Mouse (Mus musculus) olfactory bulb, adult 2 months (tissue): ENCODE data around the gene Bcl2l12. TPM values are rescaled to one million over a fixed set of nuclear protein-coding genes. Genes with fewer than 3 reads are reported as not detected.

Experiments used
- H3K27ac ChIP-seq: fragments of 200-500 bp; 2 replicates; pipeline ENCODE4 v1.5.1; 2012; ENCODE audit warnings: low read depth, low read length; ENCODE audit not compliant: insufficient read depth
- H3K4me1 ChIP-seq: fragments of 200-500 bp; 2 replicates; pipeline ENCODE4 v1.6.1; 2012; ENCODE audit warnings: low read length; ENCODE audit not compliant: control insufficient read depth, insufficient read depth
- H3K4me3 ChIP-seq: fragments of 200-500 bp; 2 replicates; pipeline ENCODE4 v1.5.1; 2012; ENCODE audit warnings: mild to moderate bottlenecking, low read depth, low read length, moderate library complexity; ENCODE audit not compliant: insufficient read depth
- CTCF ChIP-seq: fragments of 200-500 bp; IDR thresholded peaks from 2 replicates; pipeline ENCODE4 v1.5.1; 2012; ENCODE audit warnings: low read depth, mild to moderate bottlenecking, low read length, moderate library complexity; ENCODE audit not compliant: insufficient read depth
- POLR2A ChIP-seq: fragments of 200-500 bp; IDR thresholded peaks from 2 replicates; pipeline ENCODE4 v1.6.1; 2012; ENCODE audit warnings: mild to moderate bottlenecking, low read depth, low read length, moderate library complexity; ENCODE audit not compliant: insufficient read depth
- WGBS: fragments of 180-500 bp; shearing (Covaris S2); methylation state at CpG from one replicate; pipeline ENCODE4 v1.1.7; 2018; 5-methylcytosine and 5-hydroxymethylcytosine counted together
- polyA plus RNA-seq: library from polyadenylated mRNA; stranded (reverse); fragments of >200 nt; gene quantifications from 2 replicates; pipeline ENCODE4 v1.2.4, GENCODE M21; 2012; ENCODE audit warnings: low replicate concordance; ENCODE audit not compliant: missing spikeins, insufficient read depth, insufficient read length

Bcl2l12 gene
- polyA plus RNA-seq, 1 experiment = not detected

- TF ChIP-seq CTCF (no peak), POLR2A (no peak)
- H3K4me1 ChIP-seq = peaks cover 11% of the 10 kb centered on the region
- H3K4me3 ChIP-seq = no peak overlapping the region
- H3K27ac ChIP-seq = no peak overlapping the region
- 96% methylated on average over 3 of the region's 3 CpGs for WGBS
Observed at GRCm38 (mm10) chr7:45014096-45014451, 15.6 kb upstream of the Bcl2l12 start.

- Histone ChIP-seq H3K27ac (no peak overlapping the region), H3K4me3 (no peak overlapping the region), H3K4me1 (peaks cover 10% of the 10 kb centered on the region)
- 92% methylated on average over 16 of the region's 16 CpGs for WGBS
- TF ChIP-seq CTCF (no peak), POLR2A (no peak)
Observed at GRCm38 (mm10) chr7:45013366-45014095, 15.0 kb upstream of the Bcl2l12 start.

GRCm38 (mm10) chr7:45012824-45013223, 14.3 kb upstream of the Bcl2l12 start:
- WGBS = 84% methylated on average over 4 of the region's 4 CpGs
- Histone ChIP-seq H3K4me1 (peaks cover 10% of the 10 kb centered on the region), H3K27ac (no peak overlapping the region), H3K4me3 (no peak overlapping the region)
- no peak for TF ChIP-seq POLR2A
- TF ChIP-seq CTCF = no peak

GRCm38 (mm10) chr7:45012011-45012410, 13.5 kb upstream of the Bcl2l12 start:
- TF ChIP-seq POLR2A (no peak), CTCF (no peak)
- H3K4me1 ChIP-seq = peaks cover 8% of the 10 kb centered on the region
- H3K4me3 ChIP-seq = no peak overlapping the region
- no peak overlapping the region for H3K27ac ChIP-seq
- over 99% methylated on average over 6 of the region's 6 CpGs for WGBS

GRCm38 (mm10) chr7:45008411-45008810, 9.9 kb upstream of the Bcl2l12 start:
- H3K4me1 ChIP-seq = peaks cover 3% of the 10 kb centered on the region; the same call in 1 of the 2 replicates
- TF ChIP-seq CTCF = no peak
- no peak for TF ChIP-seq POLR2A
- H3K27ac ChIP-seq = no peak overlapping the region
- no peak overlapping the region for H3K4me3 ChIP-seq
- 92% methylated on average over 19 of the region's 19 CpGs for WGBS

- no peak for TF ChIP-seq CTCF
- no peak for TF ChIP-seq POLR2A
- WGBS = 96% methylated on average over 30 of the region's 30 CpGs
- H3K27ac ChIP-seq = no peak overlapping the region
- H3K4me3 ChIP-seq = no peak overlapping the region
- peaks cover 3% of the 10 kb centered on the region; the same call in 1 of the 2 replicates for H3K4me1 ChIP-seq
Observed at GRCm38 (mm10) chr7:45007846-45008245, 9.3 kb upstream of the Bcl2l12 start.

- TF ChIP-seq CTCF = no peak
- WGBS = 96% methylated on average over 29 of the region's 29 CpGs
Observed at GRCm38 (mm10) chr7:45007141-45007540, 8.6 kb upstream of the Bcl2l12 start.

GRCm38 (mm10) chr7:45006503-45006902, 8.0 kb upstream of the Bcl2l12 start:
- 91% methylated on average over 12 of the region's 12 CpGs for WGBS
- Histone ChIP-seq H3K4me3 (no peak overlapping the region), H3K27ac (no peak overlapping the region), H3K4me1 (0 out of 2 replicates have a peak, but pooled peaks cover 5% of the 10 kb centered on the region)
- TF ChIP-seq CTCF (no peak), POLR2A (no peak)

More at GRCm38 (mm10) chr7:45007141-45007540, 8.6 kb upstream of the Bcl2l12 start:
- H3K27ac ChIP-seq = no peak overlapping the region
- H3K4me1 ChIP-seq = 0 out of 2 replicates have a peak, but pooled peaks cover 4% of the 10 kb centered on the region
- H3K4me3 ChIP-seq = no peak overlapping the region

- Histone ChIP-seq H3K4me3 (no peak overlapping the region), H3K4me1 (peaks cover 8% of the 10 kb centered on the region; the same call in 1 of the 2 replicates), H3K27ac (no peak overlapping the region)
- WGBS = 83% methylated on average over 6 of the region's 6 CpGs
- TF ChIP-seq POLR2A (no peak), CTCF (no peak)
Observed at GRCm38 (mm10) chr7:45005321-45005992, 6.9 kb upstream of the Bcl2l12 start.
